Mouse (Mus musculus) thymus, adult 2 months (tissue): Measurements from ENCODE around the gene Mrps25.

Experiments
- CTCF ChIP-seq: fragments of 200-500 bp; IDR thresholded peaks from 2 replicates; pipeline ENCODE4 v1.5.1; 2012; ENCODE audit warnings: mild to moderate bottlenecking, control low read depth, low read length, moderate library complexity, borderline replicate concordance; ENCODE audit not compliant: control insufficient read depth, poor library complexity, insufficient read depth; ENCODE audit errors: extremely low read depth
- POLR2A ChIP-seq: fragments of 200-500 bp; IDR thresholded peaks from 2 replicates; pipeline ENCODE4 v1.6.1; 2012; ENCODE audit warnings: mild to moderate bottlenecking, low read length, control low read depth, moderate library complexity; ENCODE audit not compliant: control insufficient read depth, poor library complexity, insufficient read depth; ENCODE audit errors: extremely low read depth

GRCm38 (mm10) chr6:92214055-92214772 lies 30.4 kb upstream of the Mrps25 start:
- TF ChIP-seq CTCF (no peak), POLR2A (no peak)
